Mouse (Mus musculus): ENCODE measurements at regions not wholly inside any gene's neighbourhood (a gene's known extent, or its start where the extent isn't known, plus 50 kb on each side); places are given as distances from the start of the nearest gene placed in this dataset.

- no peak for ATAC-seq
- Histone ChIP-seq H3K9me3 (replicated peaks) (no peaks in the 10 kb centered on the region), H3K27me3 (no peaks in the 10 kb centered on the region), H3K27ac (no peak overlapping the region), H3K36me3 (ENCODE audit: poor library complexity, severe bottlenecking) (no peaks in the 10 kb centered on the region), H3K4me1 (0 out of 2 replicates have a peak, but pooled peaks cover 8% of the 10 kb centered on the region), H3K4me3 (no peak overlapping the region), H3K9ac (no peak overlapping the region), H3K4me2 (no peak overlapping the region)
- WGBS, result 100% methylated on average over 2 of the region's 2 CpGs
Measured at GRCm38 (mm10) chr8:112933815-112934214, 364.0 kb downstream of the Cntnap4 start.

DNA sequence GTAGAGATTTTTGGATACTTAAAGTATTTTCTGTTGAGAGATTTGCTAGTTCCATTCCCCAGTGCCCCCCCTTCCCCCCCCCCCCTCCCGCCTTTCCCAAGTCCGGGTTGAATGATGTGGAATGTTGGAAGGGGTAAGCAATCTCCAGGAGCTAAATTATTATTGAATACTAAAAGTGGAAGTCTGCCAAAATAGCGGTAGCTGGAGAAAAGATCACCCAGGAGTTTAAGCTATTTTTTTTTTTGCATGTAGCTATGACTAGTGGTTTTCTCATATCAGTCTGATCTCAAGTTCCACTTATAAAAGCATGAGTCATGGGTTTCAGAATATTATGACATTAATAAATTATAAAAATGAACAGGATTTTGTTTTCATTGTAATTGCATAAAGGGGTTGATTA, 365.6 kb downstream of the Cntnap4 start:
- no peaks in the 10 kb centered on the region for H3K27me3 ChIP-seq
- 68% methylated on average over 3 of the region's 3 CpGs for WGBS
- no peak overlapping the region for H3K9ac ChIP-seq
- no peak for ATAC-seq
- no peak overlapping the region for H3K4me2 ChIP-seq
- 0 out of 2 replicates have a peak, but pooled peaks cover 8% of the 10 kb centered on the region for H3K4me1 ChIP-seq
- H3K27ac ChIP-seq, result no peak overlapping the region
- H3K4me3 ChIP-seq, result no peak overlapping the region
- H3K36me3 ChIP-seq (ENCODE audit: poor library complexity, severe bottlenecking), result no peaks in the 10 kb centered on the region
- H3K9me3 ChIP-seq (replicated peaks), result no peaks in the 10 kb centered on the region

GRCm38 (mm10) chr8:112935897-112936719, 366.3 kb downstream of the Cntnap4 start:
- Histone ChIP-seq H3K9me3 (replicated peaks) (no peaks in the 10 kb centered on the region), H3K36me3 (ENCODE audit: poor library complexity, severe bottlenecking) (no peaks in the 10 kb centered on the region), H3K9ac (no peak overlapping the region), H3K4me2 (no peak overlapping the region), H3K4me1 (peaks cover 11% of the 10 kb centered on the region; the same call in 1 of the 2 replicates), H3K4me3 (no peak overlapping the region), H3K27me3 (no peaks in the 10 kb centered on the region), H3K27ac (peak overlapping the region; percentile 57)
- 49% methylated on average over 9 of the region's 9 CpGs for WGBS
- peak; percentile 81 for ATAC-seq

DNA sequence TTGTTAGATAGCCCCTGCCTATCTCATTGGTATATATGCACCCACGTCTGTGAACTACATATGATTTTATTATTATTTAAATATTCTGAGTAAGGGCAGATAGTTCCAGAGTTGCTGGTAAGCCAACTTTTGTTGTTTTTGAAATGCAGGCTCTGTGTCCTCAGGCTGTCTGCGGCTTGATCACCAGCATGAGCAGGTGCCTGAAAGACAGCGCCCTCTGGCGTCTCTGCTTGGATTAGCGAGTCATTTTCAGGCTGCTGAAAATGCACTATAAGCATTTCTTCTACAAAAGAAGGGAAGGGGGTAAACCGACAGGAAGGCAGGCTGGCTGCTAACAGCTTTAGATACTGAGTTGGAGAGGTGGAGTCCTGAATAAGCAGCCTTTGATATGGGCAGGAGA, 402.6 kb downstream of the Cntnap4 start:
- H3K27ac ChIP-seq, result no peak overlapping the region
- H3K27me3 ChIP-seq, result no peaks in the 10 kb centered on the region
- no peak overlapping the region for H3K4me3 ChIP-seq
- no peaks in the 10 kb centered on the region for H3K36me3 ChIP-seq (ENCODE audit: poor library complexity, severe bottlenecking)
- H3K4me2 ChIP-seq, result no peak overlapping the region
- peak; percentile 65; the same call in 1 of the 2 replicates for ATAC-seq
- no peak overlapping the region for H3K9ac ChIP-seq
- no peaks in the 10 kb centered on the region for H3K9me3 ChIP-seq (replicated peaks)
- 6% methylated on average over 6 of the region's 6 CpGs for WGBS
- no peaks in the 10 kb centered on the region for H3K4me1 ChIP-seq

DNA sequence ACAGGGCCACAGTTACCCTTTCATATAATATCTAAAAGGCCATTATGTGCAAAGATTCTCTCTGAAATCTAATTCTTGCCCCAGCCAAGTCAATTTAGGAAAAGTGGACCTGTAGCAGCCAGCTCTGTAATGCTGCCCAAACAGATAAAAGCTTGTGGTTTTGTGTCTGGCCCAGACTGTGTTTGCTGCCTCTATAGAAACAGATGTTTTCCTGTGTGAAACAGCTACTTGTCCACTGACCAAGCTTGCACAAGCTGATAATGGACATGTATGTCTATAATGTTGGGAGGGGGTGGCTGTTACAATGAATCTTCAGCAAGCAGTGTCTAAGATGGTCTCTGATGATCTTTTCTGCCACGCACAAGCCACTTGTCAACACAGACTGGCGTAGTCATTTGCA, 405.9 kb downstream of the Cntnap4 start:
- Histone ChIP-seq H3K36me3 (ENCODE audit: poor library complexity, severe bottlenecking) (no peaks in the 10 kb centered on the region), H3K9me3 (replicated peaks) (no peaks in the 10 kb centered on the region), H3K4me3 (no peak overlapping the region), H3K9ac (no peak overlapping the region), H3K4me1 (no peaks in the 10 kb centered on the region), H3K27me3 (no peaks in the 10 kb centered on the region), H3K27ac (no peak overlapping the region), H3K4me2 (no peak overlapping the region)
- no peak for ATAC-seq
- 72% methylated on average over 2 of the region's 2 CpGs for WGBS

DNA sequence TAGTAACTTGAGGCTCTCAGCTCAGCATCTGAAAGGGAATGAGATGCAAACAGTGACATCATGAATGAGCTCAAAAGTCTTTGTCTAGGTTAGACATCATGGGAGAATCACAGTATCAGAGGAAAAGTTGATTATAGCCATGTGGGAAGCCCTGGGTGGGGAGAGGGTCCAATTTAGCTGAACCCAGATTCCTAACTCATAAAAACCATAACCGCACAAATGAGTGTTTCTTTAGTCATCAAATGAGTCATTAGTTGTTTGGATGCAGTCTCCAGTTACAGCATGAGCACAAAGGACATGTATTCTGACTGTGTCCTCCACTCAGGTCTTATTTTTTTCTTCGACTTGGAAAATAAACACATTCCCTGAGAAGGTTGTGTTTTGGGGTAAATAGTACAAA, 406.5 kb downstream of the Cntnap4 start:
- no peak overlapping the region for H3K27ac ChIP-seq
- H3K4me1 ChIP-seq, result no peaks in the 10 kb centered on the region
- H3K4me3 ChIP-seq, result no peak overlapping the region
- 82% methylated on average over 2 of the region's 2 CpGs for WGBS
- H3K9me3 ChIP-seq (replicated peaks), result no peaks in the 10 kb centered on the region
- H3K4me2 ChIP-seq, result no peak overlapping the region
- H3K9ac ChIP-seq, result no peak overlapping the region
- no peaks in the 10 kb centered on the region for H3K36me3 ChIP-seq (ENCODE audit: poor library complexity, severe bottlenecking)
- H3K27me3 ChIP-seq, result no peaks in the 10 kb centered on the region
- ATAC-seq, result no peak

- Histone ChIP-seq H3K27me3 (no peaks in the 10 kb centered on the region), H3K9ac (no peak overlapping the region), H3K4me1 (no peaks in the 10 kb centered on the region; the same call in 1 of the 2 replicates), H3K4me2 (no peak overlapping the region), H3K4me3 (no peak overlapping the region), H3K27ac (no peak overlapping the region), H3K9me3 (replicated peaks) (no peaks in the 10 kb centered on the region), H3K36me3 (ENCODE audit: poor library complexity, severe bottlenecking) (no peaks in the 10 kb centered on the region)
- 89% methylated on average over 4 of the region's 4 CpGs for WGBS
- no peak for ATAC-seq
Measured at GRCm38 (mm10) chr8:112993781-112994180, 423.9 kb downstream of the Cntnap4 start.

- no peak overlapping the region for H3K27ac ChIP-seq
- H3K27me3 ChIP-seq, result no peaks in the 10 kb centered on the region
Measured at GRCm38 (mm10) chr8:113007356-113007755, 437.5 kb downstream of the Cntnap4 start.

DNA sequence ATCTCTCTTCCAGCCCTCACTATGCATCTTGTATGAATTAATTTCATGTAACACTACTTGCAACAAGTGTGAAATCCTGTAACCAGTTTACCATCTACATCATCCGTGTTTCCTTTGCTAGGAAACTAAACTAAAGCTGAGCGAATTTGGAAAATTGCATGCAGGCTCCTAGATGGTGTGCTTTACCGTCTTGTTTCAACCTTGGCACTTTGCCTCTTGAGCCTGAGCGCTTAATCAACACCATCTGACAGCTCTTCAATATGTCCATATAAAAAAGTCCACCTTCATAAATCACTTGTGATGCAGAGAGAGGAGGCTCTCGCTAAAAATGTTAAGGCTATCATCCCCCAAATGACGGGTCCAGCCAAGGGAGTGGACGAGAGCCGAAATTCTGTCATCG, 459.0 kb downstream of the Cntnap4 start:
- WGBS, result 91% methylated on average over 9 of the region's 9 CpGs
- no peak overlapping the region for H3K27ac ChIP-seq
- H3K4me1 ChIP-seq, result no peaks in the 10 kb centered on the region
- no peaks in the 10 kb centered on the region for H3K9me3 ChIP-seq (replicated peaks)
- no peak for ATAC-seq
- no peak overlapping the region for H3K9ac ChIP-seq
- H3K4me2 ChIP-seq, result no peak overlapping the region
- H3K4me3 ChIP-seq, result no peak overlapping the region
- H3K27me3 ChIP-seq, result no peaks in the 10 kb centered on the region
- H3K36me3 ChIP-seq (ENCODE audit: poor library complexity, severe bottlenecking), result no peaks in the 10 kb centered on the region

More at GRCm38 (mm10) chr8:113007356-113007755, 437.5 kb downstream of the Cntnap4 start:
- H3K9ac ChIP-seq, result no peak overlapping the region
- no peak overlapping the region for H3K4me2 ChIP-seq
- no peak for ATAC-seq
- H3K4me3 ChIP-seq, result no peak overlapping the region
- 0 out of 2 replicates have a peak, but pooled peaks cover 2% of the 10 kb centered on the region for H3K9me3 ChIP-seq (replicated peaks)
- H3K36me3 ChIP-seq (ENCODE audit: poor library complexity, severe bottlenecking), result no peaks in the 10 kb centered on the region
- no peaks in the 10 kb centered on the region for H3K4me1 ChIP-seq
- WGBS, result 75% methylated on average over 4 of the region's 4 CpGs

GRCm38 (mm10) chr8:113051770-113052473, 482.1 kb downstream of the Cntnap4 start:
- H3K27ac ChIP-seq, result no peak overlapping the region

GRCm38 (mm10) chr8:113065246-113066169, 495.7 kb downstream of the Cntnap4 start:
- no peak overlapping the region for H3K4me3 ChIP-seq
- H3K9me3 ChIP-seq (replicated peaks), result no peaks in the 10 kb centered on the region
- no peak overlapping the region for H3K9ac ChIP-seq
- no peaks in the 10 kb centered on the region for H3K36me3 ChIP-seq (ENCODE audit: poor library complexity, severe bottlenecking)
- H3K4me1 ChIP-seq, result peaks cover 14% of the 10 kb centered on the region; the same call in 1 of the 2 replicates
- no peak overlapping the region for H3K4me2 ChIP-seq
- 16% methylated on average over 2 of the region's 2 CpGs for WGBS
- ATAC-seq, result peak; percentile 91
- no peaks in the 10 kb centered on the region for H3K27me3 ChIP-seq
- peak overlapping the region; percentile 75 for H3K27ac ChIP-seq

More at GRCm38 (mm10) chr8:113051770-113052473, 482.1 kb downstream of the Cntnap4 start:
- 90% methylated on average over 8 of the region's 8 CpGs for WGBS
- no peaks in the 10 kb centered on the region for H3K9me3 ChIP-seq (replicated peaks)
- H3K27me3 ChIP-seq, result no peaks in the 10 kb centered on the region
- no peak overlapping the region for H3K4me2 ChIP-seq
- no peaks in the 10 kb centered on the region for H3K4me1 ChIP-seq
- no peak for ATAC-seq
- H3K36me3 ChIP-seq (ENCODE audit: poor library complexity, severe bottlenecking), result no peaks in the 10 kb centered on the region
- no peak overlapping the region for H3K4me3 ChIP-seq
- H3K9ac ChIP-seq, result no peak overlapping the region
